Mouse (Mus musculus) urinary bladder, postnatal 10 days (tissue): ENCODE data around the gene Olfr167.
"Not testable (repeated sequence)": the region's sequence is repeated elsewhere in the genome, so short reads cannot be mapped to it uniquely, and the experiment has no call there.

Source experiments
- DNase-seq: peaks from one replicate; pipeline ENCODE4 v3.0.0; 2022; ENCODE audit warnings: low spot score

Gene Olfr167

DNA sequence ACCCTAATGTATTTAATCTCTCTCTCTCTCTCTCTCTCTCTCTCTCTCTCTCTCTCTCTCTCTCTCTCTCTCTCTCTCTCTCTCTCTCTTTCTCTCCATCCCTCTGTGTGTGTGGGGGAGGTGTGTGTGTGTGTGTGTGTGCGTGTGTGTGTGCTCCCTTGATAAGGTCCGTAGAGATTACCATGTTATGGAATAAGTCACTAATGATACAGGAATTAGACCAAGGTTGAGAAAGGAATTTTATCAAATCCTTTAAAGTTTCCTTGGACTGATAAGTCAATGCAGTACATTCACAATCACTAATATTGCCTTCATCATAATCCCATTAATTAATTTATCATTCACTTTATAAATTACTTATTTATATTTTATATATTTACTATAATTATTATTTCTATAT is at the start of gene Olfr167:
Olfr167 (minus strand) TSS at position 101 of the 400 bp plus-strand sequence.
- no peak for DNase-seq

DNA sequence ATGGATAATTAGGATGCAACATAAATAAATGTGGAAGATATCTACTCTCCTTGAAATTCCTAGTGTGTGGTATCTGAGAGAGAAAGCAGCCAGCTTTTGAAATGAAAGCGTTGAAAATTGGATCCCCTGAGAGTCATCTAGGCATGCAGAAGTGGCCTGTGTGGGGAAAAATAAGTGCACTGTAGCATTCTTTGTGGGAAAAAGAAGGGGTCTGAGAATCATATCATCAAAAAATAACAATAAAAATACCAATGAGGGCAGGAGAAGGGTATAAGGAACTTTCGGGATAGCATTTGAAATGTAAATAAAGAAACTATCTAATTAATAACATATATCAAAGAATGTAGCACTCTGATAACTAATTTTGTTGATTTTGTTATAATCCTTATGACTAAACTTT is 49.6 kb upstream of the Olfr167 start, which contains the start of gene Olfr169:
Olfr169 (minus strand) TSS at position 101 of the 400 bp plus-strand sequence.
- DNase-seq: not testable (repeated sequence)

DNA sequence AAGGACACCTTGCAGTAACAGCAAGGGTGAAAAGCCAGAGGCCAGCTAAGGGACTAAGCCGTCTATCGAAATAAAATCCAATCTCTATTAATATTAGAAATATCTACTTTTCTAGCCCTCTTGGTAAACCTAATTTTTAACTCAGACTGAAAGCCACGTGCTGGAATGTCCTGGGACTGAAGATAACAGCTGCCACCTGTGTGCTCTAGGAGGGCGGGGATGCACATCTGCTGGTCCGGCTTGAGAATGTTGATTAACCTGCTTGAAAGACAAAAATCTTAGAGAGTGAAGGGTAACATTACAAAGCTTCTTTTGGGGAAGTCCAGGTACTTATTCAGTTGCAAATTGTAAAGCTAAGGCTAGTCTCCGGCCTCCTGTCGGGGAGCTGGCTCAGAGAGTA is 31.4 kb upstream of the Olfr167 start:
- not testable (repeated sequence) for DNase-seq

DNA sequence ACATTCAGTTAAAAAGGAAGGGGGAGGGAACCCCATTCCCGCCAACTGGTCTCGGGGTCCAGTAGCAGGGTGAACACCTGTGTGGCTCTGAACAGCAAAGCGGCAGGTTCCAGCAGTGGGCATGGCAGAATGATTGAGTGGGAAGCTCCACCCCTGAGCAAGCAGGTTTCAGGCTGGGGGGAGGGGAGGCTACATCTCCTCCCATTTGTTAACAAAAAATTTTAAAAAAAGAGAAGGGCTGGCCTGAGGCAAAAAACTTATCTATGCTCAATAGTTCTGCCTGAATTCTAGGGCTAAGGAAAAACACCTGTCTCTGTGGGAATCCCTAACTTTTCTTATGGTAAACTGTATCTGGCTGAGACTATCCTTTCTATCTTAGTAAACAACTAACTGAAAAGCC is 30.2 kb upstream of the Olfr167 start:
- not testable (repeated sequence) for DNase-seq

DNA sequence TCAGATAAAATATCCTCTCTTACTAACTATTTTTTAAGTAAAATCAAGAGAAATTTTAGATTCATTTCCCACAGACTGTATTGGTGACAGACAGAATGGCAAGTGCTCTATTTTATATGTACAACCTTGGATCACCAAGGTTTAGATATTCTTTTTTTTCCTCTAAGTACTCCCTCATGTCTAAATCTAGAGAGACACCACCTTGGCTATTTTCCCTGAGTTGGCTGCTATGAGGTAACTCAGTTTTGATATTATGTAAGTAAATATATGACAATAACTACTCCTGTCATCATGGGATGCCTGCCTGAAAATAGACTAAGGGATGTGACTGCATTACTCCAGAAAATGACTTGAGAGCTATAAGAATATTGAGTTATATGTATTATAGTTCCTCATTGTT is 13.4 kb upstream of the Olfr167 start, which contains the start of gene Olfr168:
Olfr168 (minus strand) TSS at position 101 of the 400 bp plus-strand sequence.
- no peak for DNase-seq

DNA sequence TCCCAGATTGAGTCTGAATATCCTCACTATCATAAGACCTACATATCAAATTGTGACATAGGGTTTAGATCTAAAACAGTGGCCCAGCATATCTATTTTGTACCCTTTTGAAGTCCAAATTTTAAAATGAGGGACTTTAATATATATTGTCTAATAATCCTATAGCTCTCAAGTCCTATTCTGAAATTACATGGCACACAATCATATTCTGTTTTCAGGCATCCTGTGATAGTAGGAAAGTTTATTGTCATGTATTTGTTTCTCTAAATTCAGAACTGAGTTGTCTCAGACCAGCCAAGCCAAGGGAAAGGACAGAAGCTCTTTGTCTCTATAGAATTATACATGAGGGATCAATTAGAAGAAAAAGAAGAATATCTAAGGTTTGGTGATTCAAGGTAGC is 38.7 kb downstream of the Olfr167 start, which contains the start of gene Olfr166:
Olfr166 (plus strand) TSS at position 301 of the 400 bp plus-strand sequence.
- DNase-seq: no peak

DNA sequence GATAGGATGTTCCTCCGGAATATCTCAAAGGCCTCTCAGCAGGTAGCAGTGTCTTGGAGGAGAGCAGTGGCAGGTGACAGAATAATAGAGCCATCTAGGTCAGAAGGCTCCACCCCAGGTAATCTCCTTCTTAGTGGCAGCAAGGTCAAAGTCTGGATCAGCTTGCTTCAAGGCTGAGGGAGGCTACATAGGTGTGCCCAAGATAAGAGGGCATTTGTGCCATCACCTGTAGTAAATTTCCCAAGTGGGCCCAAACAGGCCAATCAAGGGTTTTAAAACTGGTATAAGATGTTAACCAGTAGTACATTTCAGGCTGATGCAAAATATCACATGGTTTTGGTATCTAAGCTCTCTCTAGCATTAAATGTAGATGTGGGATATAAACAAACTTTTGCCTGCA is 57.7 kb downstream of the Olfr167 start:
- no peak for DNase-seq
